Mouse (Mus musculus): Measurements from ENCODE around the gene Hoxa9. TPM values are rescaled to one million over a fixed set of nuclear protein-coding genes. Genes with fewer than 3 reads are reported as not detected.

The Hoxa9 gene
- 0.11 and 0.26 TPM in 2 replicates for polyA plus RNA-seq (2015; fragmentation: Nextera tagmentation; extraction: Ambion mirVana)

DNA sequence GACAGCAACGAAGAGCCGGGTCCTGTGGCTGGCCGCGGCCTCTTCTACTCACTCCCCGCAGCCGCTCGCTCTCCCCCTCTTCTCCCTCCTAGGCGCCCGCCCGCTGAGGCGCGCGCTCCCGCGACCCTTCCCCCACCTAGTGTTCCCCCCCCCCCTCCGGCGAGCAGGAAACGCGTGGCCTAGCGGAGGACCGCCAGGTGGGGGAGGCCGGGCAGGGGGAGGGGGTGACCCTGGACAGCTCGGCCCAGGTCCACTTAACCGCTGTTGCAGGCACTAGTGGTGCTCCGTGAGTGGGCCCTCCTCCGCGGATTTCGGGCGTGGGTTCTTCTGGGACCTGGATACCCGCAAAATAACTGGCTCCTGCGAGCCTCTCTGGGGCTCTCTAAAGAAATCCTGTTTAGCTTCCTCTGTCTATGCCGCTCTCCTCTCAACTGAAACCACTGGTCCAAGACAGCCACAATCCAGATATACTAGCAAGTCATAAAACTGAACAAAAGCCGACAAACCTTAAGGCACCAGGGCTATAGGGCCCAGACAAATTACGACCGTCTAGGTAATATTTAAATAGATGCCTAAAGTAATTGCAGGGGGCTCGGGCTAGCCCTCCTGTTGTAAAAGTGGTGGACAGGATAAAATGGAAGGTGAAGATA, at the start of gene Hoxa9:
Gene Hoxa9, minus strand, starts transcription at position 574 of the 650 bp plus-strand sequence.
- TF ChIP-seq EP300 (IDR thresholded peaks at IDR 0.05; ENCODE audit: low read depth): no peak
- no peak for TF ChIP-seq CTCF (IDR thresholded peaks at IDR 0.05; ENCODE audit: low read depth)
- ATAC-seq (no peak), DNase-seq (no peak)
- Histone ChIP-seq H3K27me3 (ENCODE audit: insufficient read depth, low read length) (peaks cover 97% of the 10 kb centered on the region), H3K36me3 (replicated peaks; ENCODE audit: insufficient read depth, low read length) (no peaks in the 10 kb centered on the region), H3K27ac (ENCODE audit: low read depth) (no peak within 1 kb of the TSS), H3K4me1 (ENCODE audit: insufficient read depth) (0 out of 2 replicates have a peak, but pooled peaks cover 5% of the 10 kb centered on the region), H3K9me3 (ENCODE audit: low read length) (no peaks in the 10 kb centered on the region), H3K4me2 (ENCODE audit: low read depth, low read length) (no peak within 1 kb of the TSS), H3K4me3 (ENCODE audit: low read depth, low read length) (no peak within 1 kb of the TSS), H3K9ac (replicated peaks) (no peak within 1 kb of the TSS)
- WGBS (ENCODE audit: insufficient replicate concordance): 3% methylated on average over 25 of the region's 36 CpGs

DNA sequence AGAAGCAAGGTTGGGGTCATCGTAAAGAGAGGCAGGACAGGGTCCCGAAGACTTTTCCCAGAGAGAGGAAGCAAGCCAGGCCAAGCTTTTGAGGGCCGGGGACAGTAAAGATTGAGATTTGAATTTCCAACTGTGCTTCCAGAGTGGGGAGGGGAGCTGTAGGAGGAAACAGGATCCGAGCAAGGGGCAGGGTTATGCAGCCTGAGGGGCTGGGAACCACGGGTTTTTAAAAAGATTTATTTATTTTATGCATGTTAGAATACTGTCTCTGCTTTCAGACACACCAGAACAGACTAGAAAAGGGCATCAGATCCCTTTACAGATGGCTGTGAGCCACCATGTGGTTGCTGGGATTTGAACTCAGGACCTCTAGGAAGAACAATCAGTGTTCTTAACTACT, 46.0 kb upstream of the Hoxa9 start:
- no peak for ATAC-seq
- peaks cover 72% of the 10 kb centered on the region for H3K27me3 ChIP-seq (ENCODE audit: insufficient read depth, low read length)
- no peak overlapping the region for H3K27ac ChIP-seq (ENCODE audit: low read depth)
- no peak overlapping the region for H3K9ac ChIP-seq (replicated peaks)
- H3K9me3 ChIP-seq (ENCODE audit: low read length): no peaks in the 10 kb centered on the region
- no peak for TF ChIP-seq EP300 (IDR thresholded peaks at IDR 0.05; ENCODE audit: low read depth)
- no peak for TF ChIP-seq CTCF (IDR thresholded peaks at IDR 0.05; ENCODE audit: low read depth)
- DNase-seq: no peak
- H3K4me2 ChIP-seq (ENCODE audit: low read depth, low read length): no peak overlapping the region
- no peaks in the 10 kb centered on the region for H3K36me3 ChIP-seq (replicated peaks; ENCODE audit: insufficient read depth, low read length)
- H3K4me3 ChIP-seq (ENCODE audit: low read depth, low read length): no peak overlapping the region
- no peaks in the 10 kb centered on the region for H3K4me1 ChIP-seq (ENCODE audit: insufficient read depth)
- WGBS (ENCODE audit: insufficient replicate concordance): 11% methylated on average over 5 of the region's 5 CpGs

DNA sequence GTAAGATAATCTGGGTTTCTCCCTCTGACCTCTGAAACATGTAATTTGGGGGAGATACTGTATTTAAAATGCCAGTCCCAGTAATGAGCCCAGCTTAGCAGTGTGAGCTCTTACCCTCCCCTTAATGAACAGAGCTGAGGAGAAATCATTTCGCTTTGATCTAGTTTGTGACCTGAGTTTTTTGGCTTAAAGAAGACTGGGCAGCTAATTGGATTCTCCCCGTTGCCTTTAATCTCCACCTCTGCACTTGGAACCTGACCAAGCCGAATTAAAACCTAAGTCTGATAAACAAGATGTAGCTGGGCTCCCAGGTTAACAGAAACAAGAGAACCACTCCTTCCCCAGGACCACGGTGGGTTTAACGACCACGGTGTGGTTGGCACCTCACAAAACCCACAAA, 45.5 kb upstream of the Hoxa9 start:
- no peak for ATAC-seq
- Histone ChIP-seq H3K36me3 (replicated peaks; ENCODE audit: insufficient read depth, low read length) (no peaks in the 10 kb centered on the region), H3K4me1 (ENCODE audit: insufficient read depth) (no peaks in the 10 kb centered on the region), H3K4me2 (ENCODE audit: low read depth, low read length) (no peak overlapping the region), H3K9me3 (ENCODE audit: low read length) (no peaks in the 10 kb centered on the region), H3K27me3 (ENCODE audit: insufficient read depth, low read length) (peaks cover 77% of the 10 kb centered on the region), H3K27ac (ENCODE audit: low read depth) (no peak overlapping the region), H3K9ac (replicated peaks) (no peak overlapping the region), H3K4me3 (ENCODE audit: low read depth, low read length) (no peak overlapping the region)
- no peak for DNase-seq
- TF ChIP-seq EP300 (IDR thresholded peaks at IDR 0.05; ENCODE audit: low read depth) (no peak), CTCF (IDR thresholded peaks at IDR 0.05; ENCODE audit: low read depth) (no peak)
- 4% methylated on average over 6 of the region's 6 CpGs for WGBS (ENCODE audit: insufficient replicate concordance)

DNA sequence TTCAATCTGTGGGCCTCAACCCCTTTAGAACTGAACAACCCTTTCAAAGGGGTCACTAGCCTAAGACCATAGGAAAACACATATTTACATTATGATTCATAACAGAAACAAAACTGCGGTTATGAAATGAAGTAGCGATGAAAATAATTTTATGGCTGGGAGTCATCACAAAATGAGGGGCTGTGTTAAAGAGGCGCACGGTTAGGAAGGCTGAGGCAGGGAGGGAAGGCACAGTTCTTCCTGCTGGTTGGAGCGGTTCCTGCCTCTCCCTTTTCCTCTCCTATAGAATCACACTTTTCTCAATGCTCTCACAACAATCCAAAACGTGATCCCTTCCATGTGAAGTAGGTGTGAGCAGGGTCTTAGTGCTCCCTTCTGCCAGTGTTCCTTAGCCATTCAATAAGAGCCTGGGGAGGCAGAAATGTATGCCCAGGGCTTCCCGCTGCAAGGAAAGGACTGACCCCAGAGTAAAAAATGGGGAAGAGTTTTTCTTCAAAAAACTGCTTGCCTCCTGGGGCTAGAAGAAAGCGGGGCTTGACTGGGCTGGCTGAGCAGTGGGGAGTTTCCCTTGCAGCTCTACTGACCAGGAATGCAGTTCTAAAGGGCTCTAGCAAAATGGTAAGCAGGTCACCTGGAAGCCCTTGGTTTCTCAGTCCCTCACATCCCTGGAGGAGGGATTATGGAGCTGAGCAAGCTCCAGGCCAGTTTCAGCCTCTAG, 44.8 kb upstream of the Hoxa9 start:
- WGBS (ENCODE audit: insufficient replicate concordance): 20% methylated on average over 8 of the region's 8 CpGs
- Histone ChIP-seq H3K27ac (ENCODE audit: low read depth) (no peak overlapping the region), H3K9ac (replicated peaks) (no peak overlapping the region)

DNA sequence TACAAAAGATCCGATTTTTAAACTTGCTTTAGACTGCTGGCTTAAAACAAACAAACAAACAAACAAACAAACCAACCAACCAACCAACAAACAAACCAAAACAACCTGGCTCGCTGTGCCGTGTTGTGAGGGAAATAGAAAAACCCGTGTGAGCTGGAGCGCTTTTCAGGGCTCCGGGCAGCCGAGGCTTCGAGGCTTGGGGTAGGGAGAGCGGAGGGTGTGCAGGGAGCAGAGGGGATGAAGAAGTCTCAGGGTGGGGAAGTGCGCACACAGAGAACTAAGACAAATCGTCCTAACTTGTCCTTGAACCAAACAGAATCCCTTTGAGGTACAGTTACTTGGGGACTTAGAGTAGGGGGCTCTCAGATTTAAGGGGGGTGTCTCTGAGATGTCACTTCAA, 43.7 kb upstream of the Hoxa9 start:
- DNase-seq: no peak
- Histone ChIP-seq H3K27ac (ENCODE audit: low read depth) (no peak overlapping the region), H3K27me3 (ENCODE audit: insufficient read depth, low read length) (peaks cover 87% of the 10 kb centered on the region), H3K9ac (replicated peaks) (no peak overlapping the region), H3K36me3 (replicated peaks; ENCODE audit: insufficient read depth, low read length) (no peaks in the 10 kb centered on the region), H3K4me2 (ENCODE audit: low read depth, low read length) (no peak overlapping the region), H3K4me3 (ENCODE audit: low read depth, low read length) (no peak overlapping the region), H3K4me1 (ENCODE audit: insufficient read depth) (0 out of 2 replicates have a peak, but pooled peaks cover 3% of the 10 kb centered on the region), H3K9me3 (ENCODE audit: low read length) (no peaks in the 10 kb centered on the region)
- no peak for ATAC-seq
- 11% methylated on average over 11 of the region's 11 CpGs for WGBS (ENCODE audit: insufficient replicate concordance)
- TF ChIP-seq CTCF (IDR thresholded peaks at IDR 0.05; ENCODE audit: low read depth) (no peak), EP300 (IDR thresholded peaks at IDR 0.05; ENCODE audit: low read depth) (no peak)

More for the DNA sequence above, 44.8 kb upstream of the Hoxa9 start:
- Histone ChIP-seq H3K27me3 (ENCODE audit: insufficient read depth, low read length) (peaks cover 81% of the 10 kb centered on the region), H3K4me3 (ENCODE audit: low read depth, low read length) (no peak overlapping the region), H3K9me3 (ENCODE audit: low read length) (no peaks in the 10 kb centered on the region), H3K36me3 (replicated peaks; ENCODE audit: insufficient read depth, low read length) (no peaks in the 10 kb centered on the region), H3K4me1 (ENCODE audit: insufficient read depth) (0 out of 2 replicates have a peak, but pooled peaks cover under 1% of the 10 kb centered on the region), H3K4me2 (ENCODE audit: low read depth, low read length) (no peak overlapping the region)
- TF ChIP-seq EP300 (IDR thresholded peaks at IDR 0.05; ENCODE audit: low read depth) (no peak), CTCF (IDR thresholded peaks at IDR 0.05; ENCODE audit: low read depth) (no peak)
- DNase-seq: no peak
- ATAC-seq: no peak

DNA sequence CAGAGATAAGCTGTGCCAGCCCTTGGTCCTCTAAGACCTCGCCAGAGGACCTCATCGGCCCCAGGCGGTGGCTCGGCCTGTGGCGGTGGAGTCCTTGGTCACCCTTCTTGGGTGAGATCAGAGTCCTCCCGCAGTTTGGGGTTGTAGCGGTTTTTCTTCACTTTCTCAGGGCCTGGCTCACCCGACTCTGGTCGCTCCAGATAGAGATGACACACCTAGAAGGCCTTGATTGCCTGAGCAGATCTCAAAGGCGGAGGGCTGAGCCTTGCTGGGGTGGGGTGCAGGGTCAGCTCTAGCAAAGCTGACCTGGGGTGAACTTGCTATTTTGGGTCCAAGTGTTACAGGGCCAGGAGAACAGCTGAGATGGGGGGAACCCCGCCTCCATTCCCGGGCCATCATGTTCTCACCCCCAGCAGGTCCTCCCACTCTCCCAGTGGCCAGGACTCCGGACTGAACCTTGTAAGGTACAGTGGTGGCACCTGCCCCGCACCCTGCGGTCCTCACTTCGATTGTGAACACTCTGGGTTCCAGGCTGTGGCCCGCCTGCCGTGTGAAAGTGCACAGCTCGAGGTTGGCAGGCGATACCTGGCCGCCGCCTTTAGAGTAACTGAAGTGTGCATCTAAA, 42.9 kb upstream of the Hoxa9 start:
- no peak overlapping the region for H3K27ac ChIP-seq (ENCODE audit: low read depth)
- WGBS (ENCODE audit: insufficient replicate concordance): 6% methylated on average over 21 of the region's 22 CpGs
- DNase-seq (no peak), ATAC-seq (no peak)
- no peak overlapping the region for H3K9ac ChIP-seq (replicated peaks)
- H3K27me3 ChIP-seq (ENCODE audit: insufficient read depth, low read length): peaks cover 92% of the 10 kb centered on the region
- no peaks in the 10 kb centered on the region for H3K36me3 ChIP-seq (replicated peaks; ENCODE audit: insufficient read depth, low read length)
- no peaks in the 10 kb centered on the region for H3K9me3 ChIP-seq (ENCODE audit: low read length)
- H3K4me2 ChIP-seq (ENCODE audit: low read depth, low read length): no peak overlapping the region
- no peak for TF ChIP-seq CTCF (IDR thresholded peaks at IDR 0.05; ENCODE audit: low read depth)
- no peak for TF ChIP-seq EP300 (IDR thresholded peaks at IDR 0.05; ENCODE audit: low read depth)
- 0 out of 2 replicates have a peak, but pooled peaks cover 3% of the 10 kb centered on the region for H3K4me1 ChIP-seq (ENCODE audit: insufficient read depth)
- no peak overlapping the region for H3K4me3 ChIP-seq (ENCODE audit: low read depth, low read length)
